Mouse (Mus musculus): ENCODE data around the gene Pdzrn4. TPM values are rescaled to one million over a fixed set of nuclear protein-coding genes. Genes with fewer than 3 reads are reported as not detected.

Gene Pdzrn4
- polyA plus RNA-seq, 1 experiment from 2014 or later = 14.4 TPM

DNA sequence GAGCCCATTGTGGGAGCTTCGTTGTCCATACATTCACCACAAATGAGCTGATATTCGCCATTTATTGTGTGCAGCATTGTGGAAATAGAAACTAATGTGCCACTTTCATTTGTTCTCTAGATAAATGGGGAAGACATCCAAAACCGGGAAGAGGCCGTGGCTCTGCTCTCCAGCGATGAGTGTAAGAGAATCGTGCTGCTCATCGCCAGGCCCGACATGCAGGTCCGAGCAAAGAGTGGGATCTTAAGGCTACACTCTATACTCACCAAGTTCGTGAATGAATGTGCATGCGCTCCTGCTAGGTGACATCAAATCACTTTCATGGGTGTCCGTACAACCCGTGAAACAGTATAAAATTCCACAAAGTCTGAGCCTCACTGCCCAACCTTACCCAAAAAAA, 355.9 kb downstream of the Pdzrn4 start:
- no peak for ATAC-seq (ENCODE audit: insufficient read depth, low FRiP score, low TSS enrichment)

DNA sequence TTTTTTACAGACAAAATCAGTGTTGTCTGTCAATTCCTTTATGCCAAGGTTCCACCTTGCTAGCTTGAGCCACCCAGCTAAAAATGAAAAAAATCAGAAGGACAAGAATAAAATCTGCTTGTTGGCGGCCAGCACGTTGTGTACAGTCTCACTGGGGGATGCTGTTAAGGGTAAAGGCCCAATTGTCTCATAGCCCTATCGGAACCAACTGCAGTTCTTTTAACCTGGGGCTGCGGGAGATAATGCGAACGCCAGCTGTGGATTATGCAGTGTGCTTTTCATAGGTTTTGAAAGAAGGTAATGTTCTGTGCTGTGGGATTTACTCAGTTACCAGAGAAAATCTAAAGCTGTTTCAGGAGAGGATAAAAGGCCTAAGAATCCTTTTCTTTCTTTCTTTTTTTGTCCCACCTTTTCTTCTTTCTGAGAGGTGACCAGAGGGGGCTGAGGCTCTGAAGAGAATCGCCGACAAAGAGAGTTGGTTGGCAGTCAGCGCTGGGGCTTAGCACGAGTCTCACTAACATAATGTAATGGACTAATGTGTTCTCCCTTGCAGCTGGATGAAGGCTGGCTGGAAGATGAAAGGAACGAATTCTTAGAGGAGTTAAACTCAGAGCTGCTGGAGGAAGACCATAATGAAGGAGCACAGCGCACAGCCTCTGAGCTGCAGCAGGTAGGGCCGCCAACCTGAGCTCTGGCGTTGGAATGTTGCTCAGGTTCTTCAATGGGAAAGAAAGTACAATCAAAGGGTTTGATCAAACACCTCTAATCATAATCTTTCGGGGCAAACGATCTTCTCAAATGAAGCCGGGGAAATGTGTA, 360.6 kb downstream of the Pdzrn4 start:
- DNase-seq (ENCODE audit: low spot score) (no peak), ATAC-seq (ENCODE audit: insufficient read depth, low FRiP score, low TSS enrichment) (no peak)
- H3K36me3 ChIP-seq (ENCODE audit: control insufficient read depth, insufficient read depth, low read length) = no peaks in the 10 kb centered on the region
- no peaks in the 10 kb centered on the region for H3K27me3 ChIP-seq (ENCODE audit: control insufficient read depth, insufficient read depth, low read length)
- H3K4me2 ChIP-seq (ENCODE audit: low read depth) = no peak overlapping the region
- H3K4me3 ChIP-seq (ENCODE audit: low read depth, low read length) = no peak overlapping the region
- H3K4me1 ChIP-seq (ENCODE audit: control insufficient read depth, insufficient read depth, low read length) = no peaks in the 10 kb centered on the region
- no peaks in the 10 kb centered on the region for H3K9me3 ChIP-seq (ENCODE audit: control insufficient read depth, low read length)
- no peak overlapping the region for H3K9ac ChIP-seq (ENCODE audit: low read length)
- WGBS = 71% methylated on average over 17 of the region's 17 CpGs
- no peak overlapping the region for H3K27ac ChIP-seq (ENCODE audit: low read depth, low read length)

More for the DNA sequence above, 355.9 kb downstream of the Pdzrn4 start:
- Histone ChIP-seq H3K4me2 (ENCODE audit: low read depth) (no peak overlapping the region), H3K27ac (ENCODE audit: low read depth, low read length) (no peak overlapping the region), H3K4me3 (ENCODE audit: low read depth, low read length) (no peak overlapping the region), H3K9ac (ENCODE audit: low read length) (no peak overlapping the region), H3K9me3 (ENCODE audit: control insufficient read depth, low read length) (no peaks in the 10 kb centered on the region), H3K36me3 (ENCODE audit: control insufficient read depth, insufficient read depth, low read length) (no peaks in the 10 kb centered on the region), H3K27me3 (ENCODE audit: control insufficient read depth, insufficient read depth, low read length) (no peaks in the 10 kb centered on the region), H3K4me1 (ENCODE audit: control insufficient read depth, insufficient read depth, low read length) (no peaks in the 10 kb centered on the region)
- no peak for DNase-seq (ENCODE audit: low spot score)
- 88% methylated on average over 13 of the region's 13 CpGs for WGBS

DNA sequence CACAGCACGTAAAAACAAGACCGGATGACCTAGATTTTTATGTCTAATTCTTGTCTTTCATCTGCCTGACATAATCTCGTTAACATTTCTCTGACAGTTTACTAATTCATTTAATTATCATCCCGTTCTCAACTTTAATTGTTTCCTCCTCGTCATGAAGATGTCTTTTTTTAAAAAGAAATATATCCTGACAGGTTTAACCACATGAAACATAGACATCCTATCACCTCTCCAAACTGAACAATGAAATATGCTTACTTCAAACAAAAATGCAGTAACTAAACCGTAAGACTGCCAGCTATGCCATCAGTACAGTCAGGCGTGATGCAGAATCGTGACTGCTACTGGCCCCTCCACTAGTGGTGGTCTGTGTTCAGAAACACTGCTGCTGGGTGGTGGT, 362.3 kb downstream of the Pdzrn4 start:
- no peaks in the 10 kb centered on the region for H3K4me1 ChIP-seq (ENCODE audit: control insufficient read depth, insufficient read depth, low read length)
- WGBS = 90% methylated on average over 8 of the region's 8 CpGs
- no peak overlapping the region for H3K4me2 ChIP-seq (ENCODE audit: low read depth)
- no peak overlapping the region for H3K27ac ChIP-seq (ENCODE audit: low read depth, low read length)
- ATAC-seq (ENCODE audit: insufficient read depth, low FRiP score, low TSS enrichment) = no peak
- DNase-seq (ENCODE audit: low spot score) = no peak
- H3K4me3 ChIP-seq (ENCODE audit: low read depth, low read length) = no peak overlapping the region
- H3K9me3 ChIP-seq (ENCODE audit: control insufficient read depth, low read length) = no peaks in the 10 kb centered on the region
- no peaks in the 10 kb centered on the region for H3K36me3 ChIP-seq (ENCODE audit: control insufficient read depth, insufficient read depth, low read length)
- H3K9ac ChIP-seq (ENCODE audit: low read length) = no peak overlapping the region
- no peaks in the 10 kb centered on the region for H3K27me3 ChIP-seq (ENCODE audit: control insufficient read depth, insufficient read depth, low read length)

DNA sequence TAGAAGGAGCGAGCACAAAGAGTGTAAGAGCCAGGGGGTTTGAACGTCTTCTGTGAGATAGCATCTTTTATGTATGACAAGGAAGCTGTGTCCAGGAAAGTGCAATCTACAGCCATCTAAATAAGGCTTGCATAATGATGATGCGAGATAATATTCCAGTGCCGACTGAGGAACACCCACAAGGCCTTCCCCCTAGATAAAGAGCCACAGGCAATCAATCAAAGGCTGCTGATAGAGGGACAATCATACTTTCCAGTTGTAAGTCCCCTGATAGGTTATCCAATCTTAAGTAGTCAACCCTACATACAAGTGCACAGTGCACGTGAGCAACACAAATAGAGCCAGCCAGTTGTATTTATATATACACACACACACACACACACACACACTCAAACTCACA, 366.6 kb downstream of the Pdzrn4 start:
- no peaks in the 10 kb centered on the region for H3K27me3 ChIP-seq (ENCODE audit: control insufficient read depth, insufficient read depth, low read length)
- H3K27ac ChIP-seq (ENCODE audit: low read depth, low read length) = no peak overlapping the region
- ATAC-seq (ENCODE audit: insufficient read depth, low FRiP score, low TSS enrichment) = no peak
- H3K4me3 ChIP-seq (ENCODE audit: low read depth, low read length) = no peak overlapping the region
- H3K4me1 ChIP-seq (ENCODE audit: control insufficient read depth, insufficient read depth, low read length) = no peaks in the 10 kb centered on the region
- H3K4me2 ChIP-seq (ENCODE audit: low read depth) = no peak overlapping the region
- no peak for DNase-seq (ENCODE audit: low spot score)
- WGBS = 89% methylated on average over 5 of the region's 5 CpGs
- no peaks in the 10 kb centered on the region for H3K9me3 ChIP-seq (ENCODE audit: control insufficient read depth, low read length)
- no peaks in the 10 kb centered on the region for H3K36me3 ChIP-seq (ENCODE audit: control insufficient read depth, insufficient read depth, low read length)
- H3K9ac ChIP-seq (ENCODE audit: low read length) = no peak overlapping the region

DNA sequence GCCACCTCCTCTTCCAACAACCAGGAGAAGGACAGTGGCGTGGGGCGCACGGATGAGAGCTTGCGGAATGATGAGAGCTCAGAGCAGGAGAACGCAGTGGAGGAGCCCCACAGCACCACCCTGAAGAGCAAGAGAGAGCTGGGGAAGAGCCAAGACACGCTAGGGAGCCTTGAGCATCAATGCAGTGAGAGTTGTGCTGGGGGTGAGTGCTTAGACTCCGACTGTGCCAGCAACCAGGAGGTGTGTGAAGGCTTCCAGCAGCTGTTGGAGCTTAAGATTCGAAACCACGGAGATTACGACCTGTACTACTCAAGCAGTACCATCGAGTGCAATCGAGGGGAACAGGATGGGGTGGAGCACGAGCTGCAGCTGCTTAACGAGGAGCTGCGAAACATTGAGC, 372.9 kb downstream of the Pdzrn4 start:
- H3K4me3 ChIP-seq (ENCODE audit: low read depth, low read length) = no peak overlapping the region
- no peak overlapping the region for H3K9ac ChIP-seq (ENCODE audit: low read length)
- no peaks in the 10 kb centered on the region for H3K4me1 ChIP-seq (ENCODE audit: control insufficient read depth, insufficient read depth, low read length)
- H3K4me2 ChIP-seq (ENCODE audit: low read depth) = no peak overlapping the region
- DNase-seq (ENCODE audit: low spot score) (no peak), ATAC-seq (ENCODE audit: insufficient read depth, low FRiP score, low TSS enrichment) (no peak)
- H3K27ac ChIP-seq (ENCODE audit: low read depth, low read length) = no peak overlapping the region
- H3K36me3 ChIP-seq (ENCODE audit: control insufficient read depth, insufficient read depth, low read length) = no peaks in the 10 kb centered on the region
- no peaks in the 10 kb centered on the region for H3K9me3 ChIP-seq (ENCODE audit: control insufficient read depth, low read length)
- WGBS = 92% methylated on average over 15 of the region's 15 CpGs
- no peaks in the 10 kb centered on the region for H3K27me3 ChIP-seq (ENCODE audit: control insufficient read depth, insufficient read depth, low read length)

DNA sequence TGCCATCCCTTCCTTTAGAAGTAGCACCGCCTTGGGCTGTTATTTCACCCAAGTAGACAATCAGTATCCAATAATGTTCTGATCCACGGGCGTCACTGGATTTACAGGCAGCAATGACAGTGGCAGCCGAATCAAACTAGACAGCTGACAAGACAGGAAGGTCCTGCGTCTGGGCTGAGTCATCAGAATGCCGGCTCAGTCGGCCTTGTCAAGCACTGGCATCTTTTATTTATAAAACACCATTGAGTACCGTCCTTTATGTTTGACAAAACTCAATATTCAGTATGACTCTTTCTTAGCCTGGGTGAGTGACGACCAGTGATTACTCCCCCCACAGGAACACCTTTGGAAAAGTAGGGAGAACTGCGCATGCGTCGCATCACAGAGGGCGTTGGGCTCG, 391.4 kb downstream of the Pdzrn4 start:
- no peak overlapping the region for H3K9ac ChIP-seq (ENCODE audit: low read length)
- ATAC-seq (ENCODE audit: insufficient read depth, low FRiP score, low TSS enrichment) (no peak), DNase-seq (ENCODE audit: low spot score) (no peak)
- H3K27me3 ChIP-seq (ENCODE audit: control insufficient read depth, insufficient read depth, low read length) = no peaks in the 10 kb centered on the region
- H3K4me1 ChIP-seq (ENCODE audit: control insufficient read depth, insufficient read depth, low read length) = no peaks in the 10 kb centered on the region
- no peak overlapping the region for H3K27ac ChIP-seq (ENCODE audit: low read depth, low read length)
- H3K36me3 ChIP-seq (ENCODE audit: control insufficient read depth, insufficient read depth, low read length) = no peaks in the 10 kb centered on the region
- no peaks in the 10 kb centered on the region for H3K9me3 ChIP-seq (ENCODE audit: control insufficient read depth, low read length)
- H3K4me3 ChIP-seq (ENCODE audit: low read depth, low read length) = no peak overlapping the region
- 85% methylated on average over 14 of the region's 14 CpGs for WGBS
- no peak overlapping the region for H3K4me2 ChIP-seq (ENCODE audit: low read depth)

DNA sequence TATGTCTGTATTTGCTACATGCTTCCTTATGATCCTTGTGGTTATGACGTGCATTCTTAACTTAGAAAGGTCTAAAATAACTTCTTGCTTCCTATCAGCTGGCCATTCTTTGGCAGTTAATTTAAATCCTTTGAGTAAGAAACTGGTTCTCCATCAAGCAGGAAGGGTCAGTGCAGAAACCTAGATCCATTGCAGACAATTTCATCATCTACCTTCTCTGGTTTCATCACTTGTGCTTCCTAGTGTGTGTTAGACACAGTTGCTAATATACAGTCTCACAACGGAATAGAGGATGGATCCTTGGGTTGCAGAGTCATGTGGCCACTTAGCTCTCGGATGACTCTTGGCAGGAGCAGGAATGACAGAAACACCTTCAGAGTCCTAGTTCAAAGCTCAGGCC, 397.6 kb downstream of the Pdzrn4 start:
- ATAC-seq (ENCODE audit: insufficient read depth, low FRiP score, low TSS enrichment) (no peak), DNase-seq (ENCODE audit: low spot score) (no peak)
- WGBS = 96% methylated on average over 3 of the region's 3 CpGs
- Histone ChIP-seq H3K4me3 (ENCODE audit: low read depth, low read length) (no peak overlapping the region), H3K9me3 (ENCODE audit: control insufficient read depth, low read length) (no peaks in the 10 kb centered on the region), H3K4me2 (ENCODE audit: low read depth) (no peak overlapping the region), H3K27me3 (ENCODE audit: control insufficient read depth, insufficient read depth, low read length) (no peaks in the 10 kb centered on the region), H3K4me1 (ENCODE audit: control insufficient read depth, insufficient read depth, low read length) (no peaks in the 10 kb centered on the region), H3K27ac (ENCODE audit: low read depth, low read length) (no peak overlapping the region), H3K36me3 (ENCODE audit: control insufficient read depth, insufficient read depth, low read length) (no peaks in the 10 kb centered on the region), H3K9ac (ENCODE audit: low read length) (no peak overlapping the region)

DNA sequence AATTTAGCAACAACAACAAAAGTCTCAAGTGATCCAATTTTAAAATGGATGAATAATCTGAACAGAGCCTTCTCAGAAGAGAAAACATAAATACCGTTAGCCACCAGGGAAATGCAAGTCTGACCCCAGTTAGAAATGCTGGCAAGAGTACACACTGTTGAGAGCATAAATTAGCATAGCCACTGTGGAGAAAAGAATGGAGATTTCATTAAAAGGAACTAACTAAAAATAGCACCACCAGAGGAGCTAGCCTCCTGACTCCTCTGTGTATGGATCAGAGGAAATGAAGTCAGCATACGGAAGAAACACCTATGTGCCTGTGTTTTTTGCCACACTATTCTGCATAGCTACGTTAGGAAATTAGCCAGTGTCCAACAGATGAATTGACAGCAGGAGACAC, 409.3 kb downstream of the Pdzrn4 start:
- Histone ChIP-seq H3K4me3 (ENCODE audit: low read depth, low read length) (no peak overlapping the region), H3K9ac (ENCODE audit: low read length) (no peak overlapping the region), H3K9me3 (ENCODE audit: control insufficient read depth, low read length) (no peaks in the 10 kb centered on the region), H3K4me2 (ENCODE audit: low read depth) (no peak overlapping the region), H3K4me1 (ENCODE audit: control insufficient read depth, insufficient read depth, low read length) (no peaks in the 10 kb centered on the region), H3K27me3 (ENCODE audit: control insufficient read depth, insufficient read depth, low read length) (no peaks in the 10 kb centered on the region), H3K36me3 (ENCODE audit: control insufficient read depth, insufficient read depth, low read length) (no peaks in the 10 kb centered on the region), H3K27ac (ENCODE audit: low read depth, low read length) (no peak overlapping the region)
- 75% methylated on average over 3 of the region's 3 CpGs for WGBS
- ATAC-seq (ENCODE audit: insufficient read depth, low FRiP score, low TSS enrichment) (no peak), DNase-seq (ENCODE audit: low spot score) (no peak)

DNA sequence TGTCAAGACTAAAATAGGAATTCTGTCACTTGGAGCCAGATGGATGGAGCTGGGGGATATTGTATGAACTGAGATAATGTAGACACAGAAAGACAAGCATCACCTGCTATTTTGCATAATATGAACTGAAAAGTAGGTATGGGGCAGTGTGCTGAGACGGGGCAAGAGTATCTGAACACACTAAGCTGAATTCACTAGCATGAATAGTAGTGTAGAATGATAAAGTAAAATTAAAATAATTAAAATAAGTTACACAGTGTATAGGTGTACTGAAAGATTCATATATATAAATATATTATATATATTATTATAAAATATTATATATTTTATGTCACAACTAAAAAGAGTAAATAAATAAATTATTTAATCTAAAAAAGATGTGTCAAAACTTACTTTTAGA, 409.7 kb downstream of the Pdzrn4 start:
- Histone ChIP-seq H3K4me3 (ENCODE audit: low read depth, low read length) (no peak overlapping the region), H3K4me1 (ENCODE audit: control insufficient read depth, insufficient read depth, low read length) (no peaks in the 10 kb centered on the region), H3K27ac (ENCODE audit: low read depth, low read length) (no peak overlapping the region), H3K27me3 (ENCODE audit: control insufficient read depth, insufficient read depth, low read length) (no peaks in the 10 kb centered on the region), H3K4me2 (ENCODE audit: low read depth) (no peak overlapping the region), H3K9ac (ENCODE audit: low read length) (no peak overlapping the region), H3K36me3 (ENCODE audit: control insufficient read depth, insufficient read depth, low read length) (no peaks in the 10 kb centered on the region), H3K9me3 (ENCODE audit: control insufficient read depth, low read length) (no peaks in the 10 kb centered on the region)
- ATAC-seq (ENCODE audit: insufficient read depth, low FRiP score, low TSS enrichment) = no peak
- DNase-seq (ENCODE audit: low spot score) = no peak
- WGBS = 95% methylated on average over 1 of the region's 1 CpGs

Measured in neural tube, embryonic 11.5 days (tissue).